Mouse (Mus musculus) heart, embryonic 11.5 days (tissue): ENCODE measurements around the gene Nubpl. TPM values are rescaled to one million over a fixed set of nuclear protein-coding genes. Genes with fewer than 3 reads are reported as not detected.

Experiments
- ATAC-seq: fragments of 200-750 bp; cut with Nextera tagmentation; replicated peaks from 2 replicates; pipeline ENCODE4 v1.8.0; 2017; ENCODE audit warnings: moderate library complexity; ENCODE audit not compliant: insufficient number of reproducible peaks, low FRiP score, low TSS enrichment
- H3K27ac ChIP-seq: fragments of 300-500 bp; sonication (generic); 2 replicates; pipeline ENCODE4 v1.5.1; 2014; ENCODE audit warnings: mild to moderate bottlenecking, low read depth, low read length
- H3K27me3 ChIP-seq: fragments of 300-500 bp; sonication (generic); 2 replicates; pipeline ENCODE4 v1.6.1; 2014; ENCODE audit warnings: mild to moderate bottlenecking, low read length, mixed read lengths; ENCODE audit not compliant: control insufficient read depth, insufficient read depth
- H3K36me3 ChIP-seq: fragments of 300-500 bp; sonication (generic); 2 replicates; pipeline ENCODE4 v1.6.1; 2014; ENCODE audit warnings: mild to moderate bottlenecking, low read length, moderate library complexity, mixed read lengths; ENCODE audit not compliant: control insufficient read depth, insufficient read depth
- H3K4me1 ChIP-seq: fragments of 300-500 bp; sonication (generic); 2 replicates; pipeline ENCODE4 v1.6.1; 2014; ENCODE audit warnings: low read length; ENCODE audit not compliant: control insufficient read depth, insufficient read depth
- H3K4me2 ChIP-seq: fragments of 300-500 bp; sonication (generic); 2 replicates; pipeline ENCODE4 v1.6.1; 2014; ENCODE audit warnings: mild to moderate bottlenecking, moderate library complexity
- H3K4me3 ChIP-seq: fragments of 300-500 bp; sonication (generic); 2 replicates; pipeline ENCODE4 v1.5.1; 2014; ENCODE audit warnings: low read depth, low read length
- H3K9ac ChIP-seq: fragments of 300-500 bp; sonication (generic); 2 replicates; pipeline ENCODE4 v1.6.1; 2014; ENCODE audit warnings: mild to moderate bottlenecking, low read depth, low read length, moderate library complexity
- H3K9me3 ChIP-seq: fragments of 300-500 bp; sonication (generic); replicated peaks from 2 replicates; pipeline ENCODE4 v1.6.1; 2016; ENCODE audit warnings: low read length; ENCODE audit not compliant: control insufficient read depth
- WGBS: fragments of 180-500 bp; shearing (Covaris S2); extraction: QIAGEN DNeasy Blood & Tissue Kit; methylation state at CpG from one replicate; pipeline ENCODE4 v1.1.7; 2014; ENCODE audit not compliant: insufficient replicate concordance; 5-methylcytosine and 5-hydroxymethylcytosine counted together
- polyA plus RNA-seq: library from polyadenylated mRNA; unstranded; fragments of >200 nt; fragmentation: Nextera tagmentation; extraction: Ambion mirVana; gene quantifications from 2 replicates; pipeline ENCODE4 v1.2.1, GENCODE M21; 2014

Gene Nubpl
- polyA plus RNA-seq, 1 experiment from 2014 or later = 10.9 TPM

- 72% methylated on average over 6 of the region's 6 CpGs for WGBS
- H3K9ac ChIP-seq = no peak overlapping the region
Observed at GRCm38 (mm10) chr12:52361198-52361597, 263.7 kb downstream of the Nubpl start.

More at GRCm38 (mm10) chr12:52361198-52361597, 263.7 kb downstream of the Nubpl start:
- Histone ChIP-seq H3K27ac (no peak overlapping the region), H3K9me3 (no peaks in the 10 kb centered on the region), H3K27me3 (no peaks in the 10 kb centered on the region), H3K36me3 (no peaks in the 10 kb centered on the region), H3K4me2 (no peak overlapping the region), H3K4me1 (no peaks in the 10 kb centered on the region), H3K4me3 (no peak overlapping the region)
- ATAC-seq = no peak

Other genes starting within 250 kb of the Nubpl start
- gene Heatr5a, start 126.4 kb upstream of the Nubpl start, polyA plus RNA-seq = 10.2 and 13.9 TPM in 2 replicates
- 20.2 and 20.9 TPM in 2 replicates for gene Dtd2, start 91.2 kb upstream of the Nubpl start, polyA plus RNA-seq
- not detected in 2 replicates for gene Gpr33, start 69.7 kb upstream of the Nubpl start, polyA plus RNA-seq